Mouse (Mus musculus): ENCODE results near the gene Creld1.

Creld1 gene

GRCm38 (mm10) chr6:113483100-113483615 lies at the start of gene Creld1:
Gene Creld1, plus strand, starts transcription at chr6:113483297.
- DNase-seq (ENCODE audit: low spot score in 2 of 2): peak; percentile 93 to 94

DNA sequence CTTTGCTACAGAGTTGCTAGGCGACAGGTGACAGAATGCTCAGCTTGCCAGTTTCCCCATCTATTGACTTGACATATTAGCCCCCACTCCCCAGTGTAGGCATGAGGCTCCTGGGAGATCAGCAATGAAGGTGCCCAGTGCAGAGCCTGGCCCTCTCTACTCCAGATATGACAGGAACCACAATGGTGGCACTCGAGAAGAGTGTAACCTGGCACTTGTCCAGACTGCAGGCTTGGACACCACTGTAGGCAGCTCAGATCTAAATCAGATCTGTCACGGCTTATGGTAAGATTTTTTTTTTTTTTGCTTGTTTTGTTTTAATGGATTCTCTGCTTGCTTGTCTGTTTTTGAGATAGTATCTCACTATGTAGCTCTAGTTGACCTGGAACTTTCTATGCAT lies 49.4 kb upstream of the Creld1 start:
- no peak for DNase-seq (ENCODE audit: low spot score in 2 of 2)

DNA sequence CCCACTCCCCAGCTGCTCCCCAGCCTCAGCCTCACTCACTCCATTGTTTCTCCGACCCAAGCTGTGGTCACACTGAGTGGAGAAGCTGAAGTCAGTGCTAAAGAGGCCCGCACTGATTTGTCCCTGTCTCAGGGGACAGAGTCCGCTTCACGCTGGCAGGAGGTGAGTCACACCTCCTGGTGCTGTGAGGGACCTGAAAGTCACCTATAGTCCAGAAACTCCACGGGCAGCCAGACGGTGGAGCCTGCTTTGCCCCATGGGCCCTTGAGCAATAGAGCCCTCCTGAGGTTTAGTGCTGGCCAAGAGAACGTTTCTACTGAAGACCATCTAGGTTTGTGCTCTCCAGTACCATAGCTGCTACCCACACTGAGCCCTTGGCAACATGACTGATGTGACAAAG lies 48.4 kb upstream of the Creld1 start:
- no peak for DNase-seq (ENCODE audit: low spot score in 2 of 2)

DNA sequence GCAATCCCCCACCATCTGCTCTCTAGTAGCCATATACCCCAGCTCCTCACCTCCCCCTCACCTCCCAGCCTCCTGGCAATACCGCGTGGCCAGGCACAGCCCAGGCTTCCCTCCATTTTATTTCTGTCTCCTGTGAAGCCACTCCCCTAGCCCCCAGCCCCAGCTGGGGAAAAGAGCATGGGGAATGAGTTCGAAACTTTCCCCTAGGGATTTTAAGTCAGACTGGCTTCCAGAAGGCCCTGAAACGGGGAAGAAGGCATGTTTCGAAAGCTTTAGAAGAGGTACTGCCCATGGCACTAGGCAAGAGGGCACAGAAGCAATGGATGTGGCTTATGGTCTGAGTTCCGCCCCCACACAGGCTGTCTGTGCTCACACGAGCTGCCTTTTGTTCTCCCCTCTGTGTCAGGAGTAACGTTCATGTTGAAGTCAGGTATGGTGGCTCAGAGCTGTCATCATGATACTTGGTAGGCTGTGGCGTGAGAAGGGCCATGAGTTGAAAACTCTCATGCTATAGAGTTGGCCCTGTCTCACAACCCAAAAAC lies 47.4 kb upstream of the Creld1 start, which contains the start of gene Cidec:
Gene Cidec, minus strand, starts transcription at position 97 of the 542 bp plus-strand sequence.
- DNase-seq (ENCODE audit: low spot score in 2 of 2): no peak

GRCm38 (mm10) chr6:113437135-113437534 lies 46.0 kb upstream of the Creld1 start:
- DNase-seq (ENCODE audit: low spot score in 2 of 2): no peak

- DNase-seq (ENCODE audit: low spot score in 2 of 2): no peak
These were observed 44.2 kb upstream of the Creld1 start for GRCm38 (mm10) chr6:113438721-113439430.

DNA sequence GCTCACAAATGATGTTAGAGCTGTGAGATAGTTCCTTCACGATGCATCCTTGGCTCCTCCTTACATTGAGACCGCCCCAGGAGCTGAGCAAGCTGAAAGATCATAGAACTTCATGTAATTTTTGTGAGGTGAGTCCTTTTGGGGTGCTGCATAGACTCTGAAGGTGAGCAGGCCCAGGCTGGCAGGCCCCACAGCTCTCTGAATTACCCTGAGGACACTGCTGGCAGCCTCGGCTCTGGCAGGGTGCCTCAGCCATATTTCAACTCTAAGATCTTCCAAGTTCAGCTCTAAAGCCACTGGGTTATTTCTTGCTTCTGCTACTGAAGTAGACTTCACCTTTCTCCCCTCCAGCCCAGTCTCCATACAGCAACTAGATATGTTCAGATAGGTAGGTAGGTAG lies 42.4 kb upstream of the Creld1 start:
- no peak for DNase-seq (ENCODE audit: low spot score in 2 of 2)

DNA sequence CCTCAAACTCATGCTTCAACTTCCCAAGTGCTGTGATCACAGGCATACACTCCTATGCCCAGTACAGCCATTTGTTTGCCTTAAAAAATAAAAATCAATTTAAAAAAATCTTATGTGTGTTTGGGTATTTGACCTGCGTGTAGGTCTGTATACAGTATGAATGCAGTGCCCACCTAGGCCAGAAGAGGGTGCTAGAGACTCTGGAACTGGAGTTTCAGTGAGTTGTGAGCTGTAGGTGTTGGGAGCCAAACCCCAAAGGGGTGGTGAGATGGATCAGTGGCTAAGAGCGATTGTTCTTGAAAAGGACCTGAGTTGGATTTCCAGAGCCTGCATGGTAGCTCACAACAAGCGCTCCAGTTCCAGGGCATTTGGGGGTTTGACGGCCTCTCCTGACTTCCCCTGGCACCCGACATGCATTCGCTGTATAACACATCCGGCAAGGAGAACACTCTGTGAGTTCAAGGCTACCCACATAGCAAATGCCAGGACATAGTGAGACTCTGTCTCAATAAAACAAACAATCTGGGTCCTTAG lies 41.9 kb upstream of the Creld1 start:
- DNase-seq (ENCODE audit: low spot score in 2 of 2): peak; percentile 55 to 76

DNA sequence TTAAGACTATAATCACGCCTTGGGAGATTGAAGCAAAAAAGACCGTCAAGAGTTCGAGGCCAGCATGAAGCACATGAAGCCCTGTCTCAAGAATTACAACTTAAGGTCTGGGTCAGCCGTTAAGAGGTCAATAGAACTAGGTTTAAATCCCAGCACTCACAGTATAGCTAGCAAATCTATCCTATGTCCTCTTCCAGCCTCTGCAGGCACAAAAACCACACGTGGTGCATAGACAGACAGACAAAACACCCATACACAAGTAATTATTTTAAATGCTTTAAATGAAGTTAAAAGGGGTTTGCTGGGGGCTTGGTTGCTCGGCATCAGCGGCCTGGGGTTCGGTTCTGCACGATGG lies 41.0 kb upstream of the Creld1 start:
- no peak for DNase-seq (ENCODE audit: low spot score in 2 of 2)

DNA sequence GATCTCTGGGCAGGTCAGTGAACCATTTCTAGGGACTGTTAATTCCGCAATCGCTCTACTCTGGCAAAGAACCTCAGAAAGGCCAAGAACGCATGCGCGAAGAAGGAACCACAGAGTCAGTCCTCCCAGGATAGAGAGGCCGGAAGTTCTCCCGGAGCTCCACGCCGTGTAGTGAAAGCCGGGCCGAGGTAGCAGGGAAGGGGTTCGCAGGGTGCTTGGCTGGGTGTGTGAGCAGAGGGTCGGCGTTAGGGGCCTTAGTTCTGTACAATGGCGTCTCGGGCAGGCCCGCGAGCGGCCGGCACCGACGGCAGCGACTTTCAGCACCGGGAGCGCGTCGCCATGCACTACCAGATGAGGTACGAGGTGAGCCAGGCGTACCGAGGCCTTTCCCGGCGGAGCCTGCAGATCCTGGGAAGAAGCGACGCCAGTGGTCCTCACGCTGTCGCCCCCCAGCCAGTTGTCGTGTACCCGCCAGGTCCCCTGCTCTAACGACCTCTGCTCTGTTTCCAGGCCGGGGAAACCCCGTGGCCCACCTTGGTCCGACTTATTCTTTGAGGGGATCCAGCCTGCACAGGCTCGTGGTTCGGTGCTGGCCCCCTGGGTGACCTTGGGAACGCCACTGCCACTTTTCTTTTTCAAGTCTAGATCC lies 40.5 kb upstream of the Creld1 start, which contains the start of gene Jagn1:
Gene Jagn1, plus strand, starts transcription at position 128 of the 649 bp plus-strand sequence.
- DNase-seq (ENCODE audit: low spot score in 2 of 2): peak; percentile 92 to 95

- DNase-seq (ENCODE audit: low spot score in 2 of 2): no peak
These were observed 40.0 kb upstream of the Creld1 start for GRCm38 (mm10) chr6:113443091-113443490.

- no peak for DNase-seq (ENCODE audit: low spot score in 2 of 2)
These were observed 38.7 kb upstream of the Creld1 start for GRCm38 (mm10) chr6:113444207-113444965.

DNA sequence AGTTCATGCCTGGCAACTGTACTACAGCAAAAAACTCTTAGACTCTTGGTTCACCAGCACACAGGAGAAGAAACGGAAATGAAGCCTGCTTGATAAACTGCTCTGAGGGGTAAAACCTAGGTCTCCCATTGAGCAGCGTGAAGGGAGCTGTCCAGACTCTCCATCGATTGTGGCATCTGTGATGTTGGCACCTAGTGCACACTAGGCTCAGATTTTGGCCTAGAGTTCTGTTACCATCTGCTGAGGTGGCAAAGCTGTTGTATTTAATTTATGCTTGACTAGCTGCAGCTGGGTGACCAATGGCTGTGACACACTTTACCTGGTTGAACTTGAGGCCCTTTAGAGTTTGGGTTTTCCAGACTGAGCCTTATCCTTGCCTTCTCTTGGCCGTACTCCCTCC lies 35.5 kb upstream of the Creld1 start:
- no peak for DNase-seq (ENCODE audit: low spot score in 2 of 2)

DNA sequence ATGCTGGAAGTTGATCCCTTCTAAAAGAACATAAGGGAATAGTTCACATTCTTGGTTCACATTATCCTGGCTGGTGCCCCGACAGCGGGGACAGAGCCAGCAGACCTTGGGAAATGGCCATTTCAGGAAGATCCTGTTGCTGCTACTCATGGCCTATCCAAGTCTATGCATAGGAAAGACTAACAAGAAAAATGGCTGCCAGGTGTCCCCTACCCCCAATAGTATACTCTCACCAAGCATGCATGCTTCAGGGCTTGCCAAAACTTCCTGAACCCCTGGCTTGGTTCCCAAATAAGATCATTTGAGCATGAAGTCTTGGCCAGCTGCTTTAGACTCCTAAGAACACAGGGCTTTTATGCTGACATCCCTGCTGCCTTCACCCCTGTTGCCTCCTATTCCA lies 31.3 kb upstream of the Creld1 start:
- DNase-seq (ENCODE audit: low spot score in 2 of 2): no peak

GRCm38 (mm10) chr6:113455007-113455406 lies 28.1 kb upstream of the Creld1 start:
- DNase-seq (ENCODE audit: low spot score in 2 of 2): no peak

GRCm38 (mm10) chr6:113457952-113458534 lies 25.1 kb upstream of the Creld1 start, which contains the start of gene Il17re:
Gene Il17re, plus strand, starts transcription at chr6:113458484.
- DNase-seq (ENCODE audit: low spot score in 2 of 2): no peak

- no peak for DNase-seq (ENCODE audit: low spot score in 2 of 2)
These were observed 24.5 kb upstream of the Creld1 start for GRCm38 (mm10) chr6:113458635-113459034.

DNA sequence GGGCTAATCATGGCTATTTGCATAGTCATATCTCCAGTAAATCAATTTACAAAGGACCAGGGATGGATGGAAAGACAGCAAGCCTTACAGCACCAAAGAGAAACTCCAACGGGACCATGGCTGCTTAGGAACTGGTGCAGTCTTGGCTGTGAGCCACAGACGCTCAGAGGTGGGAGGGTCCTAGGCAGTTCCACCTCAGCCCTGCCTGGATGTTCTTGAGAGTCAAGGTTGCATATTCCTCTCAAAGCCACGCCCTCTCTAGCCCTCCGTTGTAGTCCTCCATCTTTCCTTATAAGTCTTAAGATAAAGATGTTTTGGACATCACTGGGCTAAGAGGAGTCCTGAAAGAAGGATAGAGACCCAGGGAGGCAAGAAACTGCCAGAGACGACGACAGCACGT lies 19.1 kb upstream of the Creld1 start:
- no peak for DNase-seq (ENCODE audit: low spot score in 2 of 2)

DNA sequence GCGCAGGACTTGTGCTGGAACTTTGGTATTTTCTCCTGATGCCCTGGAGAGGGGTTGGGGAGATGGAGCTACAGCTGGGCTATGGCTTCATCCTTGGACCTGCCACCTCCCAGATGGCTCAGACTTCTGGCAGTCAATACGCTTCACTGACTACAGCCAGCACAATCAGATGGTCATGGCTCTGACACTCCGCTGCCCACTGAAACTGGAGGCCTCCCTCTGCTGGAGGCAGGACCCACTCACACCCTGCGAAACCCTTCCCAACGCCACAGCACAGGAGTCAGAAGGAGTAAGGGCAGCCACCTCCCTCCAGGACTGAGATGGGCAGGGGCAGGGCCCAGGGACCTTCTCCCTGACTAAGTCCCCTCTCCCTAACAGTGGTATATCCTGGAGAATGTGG lies 17.5 kb upstream of the Creld1 start:
- no peak for DNase-seq (ENCODE audit: low spot score in 2 of 2)

GRCm38 (mm10) chr6:113468512-113468911 lies 14.6 kb upstream of the Creld1 start:
- DNase-seq (ENCODE audit: low spot score in 2 of 2): no peak

- peak; percentile 54 to 67 for DNase-seq (ENCODE audit: low spot score in 2 of 2)
These were observed 14.1 kb upstream of the Creld1 start for GRCm38 (mm10) chr6:113469021-113469420.

Measured in frontal cortex, postnatal 36 days (tissue).